Mouse (Mus musculus) intestine, embryonic 15.5 days (tissue): Measurements from ENCODE around the gene Cdk5r1. TPM values are rescaled to one million over a fixed set of nuclear protein-coding genes. Genes with fewer than 3 reads are reported as not detected.

Source experiments
- ATAC-seq: fragments of 200-750 bp; cut with Nextera tagmentation; 2 replicates; pipeline ENCODE4 v1.8.0; 2017; ENCODE audit warnings: moderate TSS enrichment, moderate library complexity
- H3K27ac ChIP-seq: fragments of 300-500 bp; sonication (generic); 2 replicates; pipeline ENCODE4 v1.5.1; 2015; ENCODE audit warnings: mild to moderate bottlenecking, inconsistent platforms
- H3K27me3 ChIP-seq: fragments of 300-500 bp; sonication (generic); replicated peaks from 2 replicates; pipeline ENCODE4 v1.6.1; 2015; ENCODE audit warnings: inconsistent platforms
- H3K36me3 ChIP-seq: fragments of 300-500 bp; sonication (generic); 2 replicates; pipeline ENCODE4 v1.6.1; 2015; ENCODE audit warnings: inconsistent platforms
- H3K4me1 ChIP-seq: fragments of 300-500 bp; sonication (generic); replicated peaks from 2 replicates; pipeline ENCODE4 v1.6.1; 2015; ENCODE audit warnings: inconsistent platforms
- H3K4me2 ChIP-seq: fragments of 300-500 bp; sonication (generic); replicated peaks from 2 replicates; pipeline ENCODE4 v1.6.1; 2015; ENCODE audit warnings: mild to moderate bottlenecking, inconsistent platforms
- H3K4me3 ChIP-seq: fragments of 300-500 bp; sonication (generic); replicated peaks from 2 replicates; pipeline ENCODE4 v1.5.1; 2015; ENCODE audit warnings: inconsistent platforms
- H3K9ac ChIP-seq: fragments of 300-500 bp; sonication (generic); 2 replicates; pipeline ENCODE4 v1.6.1; 2015; ENCODE audit warnings: inconsistent platforms
- H3K9me3 ChIP-seq: fragments of 300-500 bp; sonication (generic); 2 replicates; pipeline ENCODE4 v1.6.1; 2016; ENCODE audit warnings: inconsistent platforms
- WGBS: fragments of 180-500 bp; shearing (Covaris S2); methylation state at CpG from one replicate; pipeline ENCODE4 v1.1.7; 2015; 5-methylcytosine and 5-hydroxymethylcytosine counted together
- polyA plus RNA-seq: library from polyadenylated mRNA; unstranded; fragments of >200 nt; fragmentation: Nextera tagmentation; extraction: Ambion mirVana; gene quantifications from 2 replicates; pipeline ENCODE4 v1.2.1, GENCODE M21; 2015

Cdk5r1 gene
- polyA plus RNA-seq, 1 experiment from 2014 or later: 1.8 TPM

- no peak overlapping the region for H3K27ac ChIP-seq
- no peak overlapping the region for H3K9ac ChIP-seq
- H3K4me2 ChIP-seq: no peak overlapping the region
- no peaks in the 10 kb centered on the region for H3K9me3 ChIP-seq
- no peaks in the 10 kb centered on the region for H3K27me3 ChIP-seq
- 64% methylated on average over 12 of the region's 12 CpGs for WGBS
- H3K4me3 ChIP-seq: no peak overlapping the region
- H3K36me3 ChIP-seq: no peaks in the 10 kb centered on the region
- peaks cover 4% of the 10 kb centered on the region; the same call in 1 of the 2 replicates for H3K4me1 ChIP-seq
- ATAC-seq: no peak
These were observed 7.5 kb downstream of the Cdk5r1 start for GRCm38 (mm10) chr11:80484191-80484791.

GRCm38 (mm10) chr11:80485120-80485551 lies 8.3 kb downstream of the Cdk5r1 start:
- H3K36me3 ChIP-seq: no peaks in the 10 kb centered on the region
- no peak overlapping the region for H3K4me3 ChIP-seq
- ATAC-seq: no peak
- no peak overlapping the region for H3K4me2 ChIP-seq
- WGBS: 73% methylated on average over 9 of the region's 9 CpGs
- no peak overlapping the region for H3K9ac ChIP-seq
- no peak overlapping the region for H3K27ac ChIP-seq
- no peaks in the 10 kb centered on the region for H3K9me3 ChIP-seq
- peaks cover 6% of the 10 kb centered on the region; the same call in 1 of the 2 replicates for H3K4me1 ChIP-seq
- H3K27me3 ChIP-seq: no peaks in the 10 kb centered on the region

- Histone ChIP-seq H3K27ac (no peak overlapping the region), H3K4me3 (no peak overlapping the region), H3K9me3 (no peaks in the 10 kb centered on the region), H3K4me1 (peaks cover 6% of the 10 kb centered on the region; the same call in 1 of the 2 replicates), H3K4me2 (no peak overlapping the region), H3K36me3 (no peaks in the 10 kb centered on the region), H3K9ac (no peak overlapping the region), H3K27me3 (no peaks in the 10 kb centered on the region)
- WGBS: 79% methylated on average over 10 of the region's 10 CpGs
- no peak for ATAC-seq
These were observed 8.9 kb downstream of the Cdk5r1 start for GRCm38 (mm10) chr11:80485622-80486206.

- Histone ChIP-seq H3K36me3 (no peaks in the 10 kb centered on the region), H3K27ac (no peak overlapping the region), H3K9ac (no peak overlapping the region), H3K4me3 (no peak overlapping the region), H3K27me3 (no peaks in the 10 kb centered on the region), H3K4me2 (no peak overlapping the region), H3K4me1 (peaks cover 6% of the 10 kb centered on the region; the same call in 1 of the 2 replicates), H3K9me3 (no peaks in the 10 kb centered on the region)
- 67% methylated on average over 15 of the region's 15 CpGs for WGBS
- no peak for ATAC-seq
These were observed 11.2 kb downstream of the Cdk5r1 start for GRCm38 (mm10) chr11:80487904-80488587.

GRCm38 (mm10) chr11:80489172-80489881 lies 12.5 kb downstream of the Cdk5r1 start:
- Histone ChIP-seq H3K9me3 (no peaks in the 10 kb centered on the region), H3K9ac (no peak overlapping the region), H3K36me3 (no peaks in the 10 kb centered on the region), H3K4me3 (no peak overlapping the region), H3K4me1 (peaks cover 6% of the 10 kb centered on the region; the same call in 1 of the 2 replicates), H3K27ac (no peak overlapping the region), H3K4me2 (no peak overlapping the region), H3K27me3 (no peaks in the 10 kb centered on the region)
- WGBS: 54% methylated on average over 12 of the region's 12 CpGs
- no peak for ATAC-seq

GRCm38 (mm10) chr11:80489882-80490196 lies 13.0 kb downstream of the Cdk5r1 start:
- no peaks in the 10 kb centered on the region for H3K36me3 ChIP-seq
- H3K4me2 ChIP-seq: no peak overlapping the region
- no peak overlapping the region for H3K4me3 ChIP-seq
- no peak overlapping the region for H3K9ac ChIP-seq
- no peaks in the 10 kb centered on the region for H3K9me3 ChIP-seq
- ATAC-seq: no peak
- peaks cover 6% of the 10 kb centered on the region; the same call in 1 of the 2 replicates for H3K4me1 ChIP-seq
- 47% methylated on average over 5 of the region's 5 CpGs for WGBS
- no peak overlapping the region for H3K27ac ChIP-seq
- no peaks in the 10 kb centered on the region for H3K27me3 ChIP-seq

- peak; percentile 41; the same call in 1 of the 2 replicates for ATAC-seq
- H3K4me1 ChIP-seq: peaks cover 6% of the 10 kb centered on the region; the same call in 1 of the 2 replicates
These were observed 14.0 kb downstream of the Cdk5r1 start for GRCm38 (mm10) chr11:80490831-80491230.

GRCm38 (mm10) chr11:80493186-80493585 lies 16.4 kb downstream of the Cdk5r1 start:
- H3K27me3 ChIP-seq: no peaks in the 10 kb centered on the region
- H3K36me3 ChIP-seq: no peaks in the 10 kb centered on the region
- H3K4me3 ChIP-seq: no peak overlapping the region
- H3K9me3 ChIP-seq: no peaks in the 10 kb centered on the region
- no peak overlapping the region for H3K4me2 ChIP-seq
- 88% methylated on average over 5 of the region's 5 CpGs for WGBS
- H3K9ac ChIP-seq: no peak overlapping the region
- no peak overlapping the region for H3K27ac ChIP-seq
- no peak for ATAC-seq
- H3K4me1 ChIP-seq: peaks cover 6% of the 10 kb centered on the region; the same call in 1 of the 2 replicates

More at GRCm38 (mm10) chr11:80490831-80491230, 14.0 kb downstream of the Cdk5r1 start:
- Histone ChIP-seq H3K4me2 (no peak overlapping the region), H3K36me3 (no peaks in the 10 kb centered on the region), H3K9me3 (no peaks in the 10 kb centered on the region), H3K27ac (no peak overlapping the region), H3K9ac (no peak overlapping the region), H3K4me3 (no peak overlapping the region), H3K27me3 (no peaks in the 10 kb centered on the region)
- 71% methylated on average over 10 of the region's 10 CpGs for WGBS

GRCm38 (mm10) chr11:80494852-80495251 lies 18.0 kb downstream of the Cdk5r1 start:
- no peaks in the 10 kb centered on the region for H3K9me3 ChIP-seq
- ATAC-seq: no peak
- no peak overlapping the region for H3K4me3 ChIP-seq
- H3K27ac ChIP-seq: no peak overlapping the region
- H3K9ac ChIP-seq: no peak overlapping the region
- no peak overlapping the region for H3K4me2 ChIP-seq
- H3K4me1 ChIP-seq: peaks cover 2% of the 10 kb centered on the region; the same call in 1 of the 2 replicates
- 83% methylated on average over 9 of the region's 9 CpGs for WGBS
- H3K27me3 ChIP-seq: no peaks in the 10 kb centered on the region
- H3K36me3 ChIP-seq: no peaks in the 10 kb centered on the region

- H3K9me3 ChIP-seq: no peaks in the 10 kb centered on the region
- H3K4me3 ChIP-seq: no peak overlapping the region
- H3K4me2 ChIP-seq: no peak overlapping the region
- no peak for ATAC-seq
- no peaks in the 10 kb centered on the region for H3K27me3 ChIP-seq
- peaks cover 2% of the 10 kb centered on the region; the same call in 1 of the 2 replicates for H3K4me1 ChIP-seq
- H3K36me3 ChIP-seq: no peaks in the 10 kb centered on the region
- H3K9ac ChIP-seq: no peak overlapping the region
- 94% methylated on average over 6 of the region's 6 CpGs for WGBS
- no peak overlapping the region for H3K27ac ChIP-seq
These were observed 19.1 kb downstream of the Cdk5r1 start for GRCm38 (mm10) chr11:80495972-80496371.

GRCm38 (mm10) chr11:80496640-80497039 lies 19.8 kb downstream of the Cdk5r1 start:
- Histone ChIP-seq H3K27me3 (no peaks in the 10 kb centered on the region), H3K9ac (no peak overlapping the region), H3K9me3 (no peaks in the 10 kb centered on the region), H3K27ac (no peak overlapping the region), H3K4me1 (peaks cover 2% of the 10 kb centered on the region; the same call in 1 of the 2 replicates), H3K36me3 (no peaks in the 10 kb centered on the region), H3K4me3 (no peak overlapping the region), H3K4me2 (no peak overlapping the region)
- 71% methylated on average over 1 of the region's 1 CpGs for WGBS
- no peak for ATAC-seq
